Mouse (Mus musculus) right cerebral cortex, postnatal 25 days (tissue): ENCODE data around the gene Cenpx.
"Not testable (repeated sequence)": the region's sequence is repeated elsewhere in the genome, so short reads cannot be mapped to it uniquely, and the experiment has no call there.

Experiments used
- DNase-seq: peaks from one replicate; pipeline ENCODE4 v3.0.0; 2022

Gene Cenpx

GRCm38 (mm10) chr11:120713580-120714518, at the start of gene Cenpx, which contains the start of gene Lrrc45:
Gene Cenpx (minus strand): TSS chr11:120713738.
Gene Lrrc45 (plus strand): TSS chr11:120713925.
- DNase-seq: peak; percentile 98

- not testable (repeated sequence) for DNase-seq
Observed at GRCm38 (mm10) chr11:120762672-120763041, 49.1 kb upstream of the Cenpx start, which contains the start of gene Hmga1b. Gene Hmga1b (plus strand): TSS chr11:120762794.

GRCm38 (mm10) chr11:120761811-120762671, 48.5 kb upstream of the Cenpx start:
- DNase-seq: no peak

GRCm38 (mm10) chr11:120760236-120760635, 46.7 kb upstream of the Cenpx start:
- DNase-seq: no peak

- no peak for DNase-seq
Observed at GRCm38 (mm10) chr11:120751606-120752005, 38.1 kb upstream of the Cenpx start.

- DNase-seq: no peak
Observed at GRCm38 (mm10) chr11:120749430-120749829, 35.9 kb upstream of the Cenpx start.

GRCm38 (mm10) chr11:120747974-120748373, 34.4 kb upstream of the Cenpx start:
- DNase-seq: no peak

- DNase-seq: no peak
Observed at GRCm38 (mm10) chr11:120744121-120744701, 30.7 kb upstream of the Cenpx start.

GRCm38 (mm10) chr11:120740981-120741380, 27.4 kb upstream of the Cenpx start:
- no peak for DNase-seq

GRCm38 (mm10) chr11:120736424-120736823, 22.9 kb upstream of the Cenpx start:
- no peak for DNase-seq

- no peak for DNase-seq
Observed at GRCm38 (mm10) chr11:120733521-120733920, 20.0 kb upstream of the Cenpx start.

- DNase-seq: no peak
Observed at GRCm38 (mm10) chr11:120731858-120732680, 18.5 kb upstream of the Cenpx start, which contains the start of gene Cbr2. Gene Cbr2 (minus strand): TSS chr11:120732114.

GRCm38 (mm10) chr11:120731395-120731794, 17.9 kb upstream of the Cenpx start:
- no peak for DNase-seq

- no peak for DNase-seq
Observed at GRCm38 (mm10) chr11:120730331-120730870, 16.9 kb upstream of the Cenpx start.

- DNase-seq: not testable (repeated sequence)
Observed at GRCm38 (mm10) chr11:120729432-120730050, 16.0 kb upstream of the Cenpx start.

- DNase-seq: no peak
Observed at GRCm38 (mm10) chr11:120728530-120729240, 15.1 kb upstream of the Cenpx start.

- DNase-seq: no peak
Observed at GRCm38 (mm10) chr11:120727564-120727963, 14.0 kb upstream of the Cenpx start.

GRCm38 (mm10) chr11:120727169-120727527, 13.6 kb upstream of the Cenpx start, which contains the start of gene Dcxr:
Gene Dcxr (minus strand): TSS chr11:120727281.
- peak; percentile 57 for DNase-seq

GRCm38 (mm10) chr11:120726243-120727168, 13.0 kb upstream of the Cenpx start:
- DNase-seq: no peak
